Mouse (Mus musculus) bone marrow, adult 2 months (tissue): Measurements from ENCODE around the gene B3galt1. TPM values are rescaled to one million over a fixed set of nuclear protein-coding genes. Genes with fewer than 3 reads are reported as not detected.

Source experiments
- H3K27ac ChIP-seq: fragments of 200-500 bp; 2 replicates; pipeline ENCODE4 v1.5.1; 2012; ENCODE audit warnings: low read depth, mild to moderate bottlenecking, control low read depth, inconsistent platforms, low read length; ENCODE audit not compliant: control insufficient read depth, poor library complexity, insufficient read depth
- H3K4me1 ChIP-seq: fragments of 200-500 bp; 2 replicates; pipeline ENCODE4 v1.6.1; 2011; ENCODE audit warnings: low read length; ENCODE audit not compliant: control insufficient read depth, insufficient read depth
- H3K4me3 ChIP-seq: fragments of 200-500 bp; replicated peaks from 2 replicates; pipeline ENCODE3; 2011; ENCODE audit warnings: mild to moderate bottlenecking, low read depth, low read length, control low read depth; ENCODE audit not compliant: control insufficient read depth
- CTCF ChIP-seq: fragments of 200-500 bp; IDR thresholded peaks from 2 replicates; pipeline ENCODE4 v1.5.1; 2011; ENCODE audit warnings: low read length, control low read depth; ENCODE audit not compliant: control insufficient read depth, insufficient read depth
- POLR2A ChIP-seq: fragments of 200-500 bp; IDR thresholded peaks from 2 replicates; pipeline ENCODE4 v1.6.1; 2011; ENCODE audit warnings: low read depth, mild to moderate bottlenecking, control low read depth, low read length, borderline replicate concordance; ENCODE audit not compliant: control insufficient read depth
- WGBS: fragments of 180-500 bp; shearing (Covaris S2); methylation state at CpG from one replicate; pipeline ENCODE4 v1.1.7; 2018; 5-methylcytosine and 5-hydroxymethylcytosine counted together
- polyA plus RNA-seq: library from polyadenylated mRNA; stranded (reverse); fragments of >200 nt; gene quantifications from 2 replicates; pipeline ENCODE4 v1.2.4, GENCODE M21; 2011; ENCODE audit warnings: low replicate concordance; ENCODE audit not compliant: missing spikeins, insufficient read depth, insufficient read length

B3galt1 gene
- polyA plus RNA-seq, 1 experiment = 0.40 TPM

GRCm38 (mm10) chr2:67797561-67797960 is 231.9 kb downstream of the B3galt1 start:
- no peak overlapping the region for H3K4me3 ChIP-seq
- H3K27ac ChIP-seq = no peak overlapping the region
- WGBS = 73% methylated on average over 4 of the region's 4 CpGs
- TF ChIP-seq POLR2A (no peak), CTCF (no peak)
- H3K4me1 ChIP-seq = no peaks in the 10 kb centered on the region

DNA sequence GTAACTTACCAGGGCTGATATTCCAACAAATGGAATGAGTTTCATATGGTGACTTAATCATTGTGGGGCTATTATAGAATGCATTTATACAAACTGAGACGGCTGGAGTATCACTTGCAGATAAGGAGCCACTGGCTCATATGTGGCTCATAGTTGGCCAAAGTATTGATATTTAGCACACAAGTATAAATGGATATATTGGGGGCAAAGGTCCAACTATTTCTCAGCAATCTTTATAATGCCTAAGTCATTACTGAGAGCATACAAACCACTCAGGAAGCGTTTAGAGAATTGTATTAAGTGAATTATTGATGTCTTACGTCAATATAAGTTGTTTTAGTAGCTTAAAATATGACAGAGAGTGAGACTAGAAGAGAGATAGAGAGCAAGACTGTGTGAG is 234.3 kb downstream of the B3galt1 start:
- Histone ChIP-seq H3K27ac (no peak overlapping the region), H3K4me3 (no peak overlapping the region), H3K4me1 (no peaks in the 10 kb centered on the region)
- TF ChIP-seq POLR2A = no peak
- no peak for TF ChIP-seq CTCF
- WGBS = 65% methylated on average over 3 of the region's 3 CpGs

DNA sequence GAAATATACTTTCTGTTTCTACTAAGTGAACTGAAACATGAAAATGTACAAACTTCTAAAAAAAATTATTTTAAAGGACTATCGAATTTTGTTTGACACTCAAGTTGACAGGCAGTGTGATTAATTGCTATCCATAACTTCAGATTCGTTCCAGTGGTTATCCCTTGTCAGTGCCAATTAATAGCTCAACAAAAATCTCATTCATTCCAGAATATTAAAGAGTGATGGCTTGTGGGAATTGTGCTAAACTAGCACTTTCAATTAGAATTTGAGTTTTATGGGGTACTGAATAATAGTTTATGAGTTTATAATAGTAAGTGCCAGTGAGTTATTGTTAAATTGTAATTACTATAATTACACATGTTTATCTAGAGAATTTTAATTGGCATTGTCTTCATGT is 250.5 kb downstream of the B3galt1 start:
- Histone ChIP-seq H3K4me1 (no peaks in the 10 kb centered on the region), H3K4me3 (no peak overlapping the region), H3K27ac (no peak overlapping the region)
- WGBS = 58% methylated on average over 2 of the region's 2 CpGs
- TF ChIP-seq POLR2A (no peak), CTCF (no peak)

- H3K4me1 ChIP-seq = no peaks in the 10 kb centered on the region
- no peak overlapping the region for H3K27ac ChIP-seq
- no peak overlapping the region for H3K4me3 ChIP-seq
- TF ChIP-seq CTCF (no peak), POLR2A (no peak)
- WGBS = 68% methylated on average over 2 of the region's 2 CpGs
Observed at GRCm38 (mm10) chr2:67818014-67818413, 252.3 kb downstream of the B3galt1 start.

DNA sequence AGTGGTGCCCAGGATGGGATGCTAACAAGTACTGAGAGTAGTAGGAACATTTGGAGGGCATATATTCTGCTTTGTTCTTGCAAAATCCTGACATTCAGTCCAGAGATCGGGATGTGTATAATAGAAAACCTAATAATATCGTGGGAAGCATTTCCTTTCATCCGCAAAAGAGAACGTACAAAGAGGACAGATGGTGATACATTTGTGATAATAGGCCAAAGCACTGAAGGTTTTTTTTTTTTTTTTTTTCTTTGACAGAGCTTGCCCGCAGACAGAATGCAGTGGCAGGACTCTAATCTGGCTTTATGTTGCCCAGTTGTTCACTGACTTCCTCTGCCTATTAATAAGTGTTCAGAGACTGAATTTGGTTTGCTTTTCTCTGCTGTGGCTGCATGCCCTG is 256.7 kb downstream of the B3galt1 start:
- Histone ChIP-seq H3K4me3 (no peak overlapping the region), H3K4me1 (no peaks in the 10 kb centered on the region), H3K27ac (no peak overlapping the region)
- TF ChIP-seq CTCF = no peak
- TF ChIP-seq POLR2A = no peak
- WGBS = 83% methylated on average over 5 of the region's 5 CpGs

- Histone ChIP-seq H3K27ac (no peak overlapping the region), H3K4me1 (no peaks in the 10 kb centered on the region), H3K4me3 (no peak overlapping the region)
- WGBS = 80% methylated on average over 4 of the region's 4 CpGs
- TF ChIP-seq CTCF (no peak), POLR2A (no peak)
Observed at GRCm38 (mm10) chr2:67827697-67828096, 262.0 kb downstream of the B3galt1 start.

DNA sequence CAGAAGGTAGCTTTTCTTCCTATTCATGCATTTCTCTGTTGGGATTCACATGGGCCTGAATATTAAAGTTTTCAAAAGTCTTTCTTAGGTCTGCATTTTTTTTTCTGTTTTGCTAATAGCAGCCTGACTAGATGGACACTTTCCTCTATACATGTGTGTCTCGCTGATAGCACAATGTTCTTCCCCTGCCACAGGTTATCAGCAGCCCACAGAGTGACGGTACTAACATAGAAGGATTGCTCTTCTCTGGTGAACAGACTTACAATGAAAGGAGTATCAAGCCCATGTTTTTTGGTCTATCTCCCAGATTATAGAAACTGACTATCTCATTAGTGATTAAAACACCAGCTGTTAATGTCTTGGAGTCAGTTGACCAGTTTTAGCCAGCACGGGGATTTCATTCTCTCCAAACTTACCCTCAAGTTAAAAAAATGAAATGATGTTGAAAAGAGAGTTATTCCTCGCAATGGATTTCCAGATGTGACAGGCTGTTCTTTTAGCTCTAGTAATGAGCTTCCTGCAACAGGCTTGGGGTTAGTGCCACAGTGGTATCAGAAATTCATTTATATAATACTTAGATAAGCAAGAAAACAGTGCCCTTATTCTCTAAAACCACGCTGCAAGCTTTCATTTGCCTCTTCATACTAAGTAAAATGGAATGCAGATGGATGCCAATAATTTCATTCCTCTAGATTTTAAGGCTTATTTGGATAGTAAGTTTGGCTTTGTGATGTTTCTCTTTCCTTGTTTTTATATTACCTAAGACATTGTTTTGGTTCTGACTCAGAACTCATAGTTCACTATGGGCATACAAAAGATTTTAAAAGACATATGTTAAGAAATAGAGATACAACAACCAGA is 263.6 kb downstream of the B3galt1 start:
- Histone ChIP-seq H3K27ac (no peak overlapping the region), H3K4me1 (no peaks in the 10 kb centered on the region), H3K4me3 (no peak overlapping the region)
- TF ChIP-seq CTCF = no peak
- no peak for TF ChIP-seq POLR2A
- WGBS = 61% methylated on average over 5 of the region's 5 CpGs

GRCm38 (mm10) chr2:67847806-67848205 is 282.1 kb downstream of the B3galt1 start:
- Histone ChIP-seq H3K27ac (no peak overlapping the region), H3K4me1 (no peaks in the 10 kb centered on the region), H3K4me3 (no peak overlapping the region)
- 89% methylated on average over 8 of the region's 8 CpGs for WGBS
- TF ChIP-seq CTCF = no peak
- TF ChIP-seq POLR2A = no peak

GRCm38 (mm10) chr2:67850725-67851124 is 285.1 kb downstream of the B3galt1 start:
- H3K27ac ChIP-seq = no peak overlapping the region
- no peaks in the 10 kb centered on the region for H3K4me1 ChIP-seq
- TF ChIP-seq CTCF = no peak
- TF ChIP-seq POLR2A = no peak
- WGBS = 75% methylated on average over 3 of the region's 3 CpGs
- H3K4me3 ChIP-seq = no peak overlapping the region
